Mouse (Mus musculus): ENCODE measurements around the gene Ppil4. TPM values are rescaled to one million over a fixed set of nuclear protein-coding genes. Genes with fewer than 3 reads are reported as not detected.

The Ppil4 gene
- total and polyA plus RNA-seq, 2 experiments from 2014 or later, result 49.6 to 50.2 TPM

DNA sequence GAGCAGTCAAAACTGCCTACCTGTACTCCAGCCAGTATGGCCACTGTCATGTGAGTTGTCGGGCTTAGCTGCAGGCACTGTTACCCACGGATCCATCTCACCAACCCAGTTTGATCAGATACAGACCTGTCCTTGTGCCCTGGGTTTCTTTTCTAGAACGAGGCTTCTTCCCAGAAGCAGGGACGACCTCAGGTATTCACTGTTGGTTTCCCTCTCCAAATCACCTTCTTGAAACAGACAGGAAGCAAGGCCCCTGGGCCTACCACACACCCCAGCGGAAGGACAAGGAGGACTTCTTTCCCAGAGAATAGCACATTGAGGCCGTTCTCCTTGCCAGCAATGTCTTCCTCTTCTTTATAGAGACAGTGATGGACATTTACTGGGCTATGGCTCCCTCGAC, 67.8 kb downstream of the Ppil4 start:
- Histone ChIP-seq H3K9ac (no peak overlapping the region), H3K4me1 (ENCODE audit: insufficient read depth) (no peaks in the 10 kb centered on the region), H3K27me3 (ENCODE audit: insufficient read depth, low read length) (no peaks in the 10 kb centered on the region), H3K9me3 (ENCODE audit: low read length) (no peaks in the 10 kb centered on the region), H3K36me3 (ENCODE audit: insufficient read depth) (no peaks in the 10 kb centered on the region), H3K4me2 (ENCODE audit: low read depth) (no peak overlapping the region), H3K27ac (ENCODE audit: low read depth, low read length) (no peak overlapping the region), H3K4me3 (ENCODE audit: low read depth, low read length) (no peak overlapping the region)
- DNase-seq (no peak), ATAC-seq (no peak)
- WGBS, result 92% methylated on average over 7 of the region's 7 CpGs
- no peak for TF ChIP-seq CTCF (IDR thresholded peaks at IDR 0.05; ENCODE audit: low read depth)

DNA sequence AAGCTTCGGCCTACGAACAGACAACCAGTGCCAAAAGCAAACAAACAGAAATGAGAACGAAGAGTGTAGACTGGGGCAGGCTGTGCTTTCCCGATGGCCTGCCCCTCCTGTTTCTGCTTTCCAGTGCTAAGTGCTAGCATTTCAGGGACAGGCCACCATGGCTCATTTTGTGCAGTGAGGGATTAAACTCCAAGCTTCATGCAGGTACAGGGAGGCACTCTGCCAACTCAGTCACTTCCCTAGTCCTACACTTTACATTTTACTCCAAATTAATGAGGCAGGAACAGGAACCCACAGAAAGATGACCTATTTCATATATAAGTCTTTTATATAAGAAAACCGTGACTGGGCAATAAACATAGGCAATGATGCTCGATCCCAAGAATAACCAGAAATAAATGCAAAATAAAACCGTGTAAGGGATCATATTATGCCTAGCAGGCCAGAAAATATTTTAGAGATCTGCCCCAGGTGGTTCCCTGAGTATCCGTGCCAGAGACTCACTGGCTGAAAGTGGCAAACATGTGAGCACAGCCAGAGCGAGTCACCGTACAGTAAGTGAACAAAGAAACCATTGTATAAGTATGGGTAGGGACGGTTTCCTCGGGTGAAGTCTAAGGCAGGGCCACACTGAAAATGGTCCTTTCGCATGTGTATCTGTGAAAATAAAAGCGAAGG, 68.7 kb downstream of the Ppil4 start:
- DNase-seq, result no peak
- no peaks in the 10 kb centered on the region for H3K36me3 ChIP-seq (ENCODE audit: insufficient read depth)
- no peaks in the 10 kb centered on the region for H3K27me3 ChIP-seq (ENCODE audit: insufficient read depth, low read length)
- no peak overlapping the region for H3K4me2 ChIP-seq (ENCODE audit: low read depth)
- no peak for ATAC-seq
- H3K9me3 ChIP-seq (ENCODE audit: low read length), result no peaks in the 10 kb centered on the region
- H3K4me3 ChIP-seq (ENCODE audit: low read depth, low read length), result no peak overlapping the region
- no peak overlapping the region for H3K9ac ChIP-seq
- H3K4me1 ChIP-seq (ENCODE audit: insufficient read depth), result no peaks in the 10 kb centered on the region
- H3K27ac ChIP-seq (ENCODE audit: low read depth, low read length), result no peak overlapping the region
- TF ChIP-seq CTCF (IDR thresholded peaks at IDR 0.05; ENCODE audit: low read depth), result no peak
- 70% methylated on average over 14 of the region's 14 CpGs for WGBS

DNA sequence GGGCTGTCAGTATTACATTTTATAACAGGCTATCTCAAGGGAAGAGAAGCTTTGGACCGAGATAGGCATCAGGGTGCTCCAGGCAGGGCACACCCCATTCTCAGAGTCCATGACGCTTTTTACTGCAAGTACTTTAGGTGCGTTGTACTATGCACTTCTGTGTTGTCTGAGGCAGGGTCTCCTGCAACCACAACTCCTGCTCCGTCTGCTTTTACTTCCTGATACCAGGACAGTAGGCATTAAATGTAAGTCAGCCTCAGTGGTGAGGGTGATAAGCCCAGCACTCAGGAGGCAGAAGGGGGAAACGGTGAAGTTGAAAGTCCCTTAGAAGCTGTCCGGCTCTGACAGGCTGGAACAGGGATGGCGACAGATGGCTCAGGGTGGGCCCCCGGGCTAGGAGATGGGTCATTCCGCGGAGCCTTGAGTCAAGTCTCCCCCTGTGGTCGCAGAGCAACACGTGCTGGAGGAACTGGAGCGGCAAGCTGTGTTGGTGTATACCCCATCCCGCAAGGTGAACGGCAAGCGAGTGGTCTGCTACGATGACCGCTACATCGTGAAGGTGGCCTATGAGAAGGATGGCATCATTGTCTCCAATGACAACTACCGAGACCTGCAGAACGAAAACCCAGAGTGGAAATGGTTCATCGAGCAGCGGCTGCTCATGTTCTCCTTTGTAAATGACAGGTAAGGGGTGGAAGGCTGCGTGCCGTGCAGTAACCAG, 69.4 kb downstream of the Ppil4 start:
- ATAC-seq (no peak), DNase-seq (no peak)
- no peaks in the 10 kb centered on the region for H3K4me1 ChIP-seq (ENCODE audit: insufficient read depth)
- H3K9me3 ChIP-seq (ENCODE audit: low read length), result no peaks in the 10 kb centered on the region
- H3K36me3 ChIP-seq (ENCODE audit: insufficient read depth), result no peaks in the 10 kb centered on the region
- no peaks in the 10 kb centered on the region for H3K27me3 ChIP-seq (ENCODE audit: insufficient read depth, low read length)
- H3K27ac ChIP-seq (ENCODE audit: low read depth, low read length), result no peak overlapping the region
- no peak overlapping the region for H3K4me2 ChIP-seq (ENCODE audit: low read depth)
- 94% methylated on average over 25 of the region's 25 CpGs for WGBS
- TF ChIP-seq CTCF (IDR thresholded peaks at IDR 0.05; ENCODE audit: low read depth), result no peak
- H3K4me3 ChIP-seq (ENCODE audit: low read depth, low read length), result no peak overlapping the region
- H3K9ac ChIP-seq, result no peak overlapping the region

DNA sequence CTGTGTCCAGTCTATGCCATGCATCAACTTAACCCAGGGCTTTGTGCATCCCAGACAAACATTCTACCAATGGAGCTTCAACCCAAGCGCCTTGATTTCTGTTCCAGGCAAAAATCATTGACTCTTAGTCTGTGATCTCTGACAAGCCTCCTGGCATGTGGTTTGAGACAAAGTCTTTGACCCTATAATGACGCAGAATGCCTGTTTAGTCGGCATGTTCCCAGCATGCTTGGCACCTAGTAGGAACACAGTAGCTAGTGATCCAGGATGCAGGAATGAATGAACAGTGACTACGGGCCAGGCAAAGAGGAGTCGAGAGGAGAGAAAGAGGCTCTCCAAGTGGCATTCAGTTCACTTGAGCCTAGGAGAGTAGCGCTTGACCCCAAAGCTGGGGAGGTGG, 70.7 kb downstream of the Ppil4 start:
- H3K9ac ChIP-seq, result no peak overlapping the region
- no peak for DNase-seq
- WGBS, result 96% methylated on average over 6 of the region's 6 CpGs

GRCm38 (mm10) chr10:7864184-7864583, 71.5 kb downstream of the Ppil4 start:
- ATAC-seq (no peak), DNase-seq (no peak)
- no peak for TF ChIP-seq CTCF (IDR thresholded peaks at IDR 0.05; ENCODE audit: low read depth)
- Histone ChIP-seq H3K9ac (no peak overlapping the region), H3K4me1 (ENCODE audit: insufficient read depth) (no peaks in the 10 kb centered on the region), H3K9me3 (ENCODE audit: low read length) (no peaks in the 10 kb centered on the region), H3K27me3 (ENCODE audit: insufficient read depth, low read length) (peaks cover 4% of the 10 kb centered on the region; the same call in 1 of the 2 replicates), H3K4me3 (ENCODE audit: low read depth, low read length) (no peak overlapping the region), H3K27ac (ENCODE audit: low read depth, low read length) (no peak overlapping the region), H3K36me3 (ENCODE audit: insufficient read depth) (no peaks in the 10 kb centered on the region), H3K4me2 (ENCODE audit: low read depth) (no peak overlapping the region)
- WGBS, result 76% methylated on average over 6 of the region's 6 CpGs

More for the DNA sequence above, 70.7 kb downstream of the Ppil4 start:
- ATAC-seq, result no peak
- Histone ChIP-seq H3K27me3 (ENCODE audit: insufficient read depth, low read length) (peaks cover 4% of the 10 kb centered on the region; the same call in 1 of the 2 replicates), H3K4me2 (ENCODE audit: low read depth) (no peak overlapping the region), H3K36me3 (ENCODE audit: insufficient read depth) (no peaks in the 10 kb centered on the region), H3K9me3 (ENCODE audit: low read length) (no peaks in the 10 kb centered on the region), H3K27ac (ENCODE audit: low read depth, low read length) (no peak overlapping the region), H3K4me3 (ENCODE audit: low read depth, low read length) (no peak overlapping the region), H3K4me1 (ENCODE audit: insufficient read depth) (no peaks in the 10 kb centered on the region)
- TF ChIP-seq CTCF (IDR thresholded peaks at IDR 0.05; ENCODE audit: low read depth), result no peak

- no peak for ATAC-seq
- DNase-seq, result no peak
- H3K9ac ChIP-seq, result no peak overlapping the region
- peaks cover 4% of the 10 kb centered on the region; the same call in 1 of the 2 replicates for H3K27me3 ChIP-seq (ENCODE audit: insufficient read depth, low read length)
- H3K9me3 ChIP-seq (ENCODE audit: low read length), result no peaks in the 10 kb centered on the region
- no peak overlapping the region for H3K4me3 ChIP-seq (ENCODE audit: low read depth, low read length)
- H3K27ac ChIP-seq (ENCODE audit: low read depth, low read length), result no peak overlapping the region
- no peak for TF ChIP-seq CTCF (IDR thresholded peaks at IDR 0.05; ENCODE audit: low read depth)
- H3K4me1 ChIP-seq (ENCODE audit: insufficient read depth), result no peaks in the 10 kb centered on the region
- no peak overlapping the region for H3K4me2 ChIP-seq (ENCODE audit: low read depth)
- WGBS, result 57% methylated on average over 3 of the region's 3 CpGs
- H3K36me3 ChIP-seq (ENCODE audit: insufficient read depth), result no peaks in the 10 kb centered on the region
Measured at GRCm38 (mm10) chr10:7864806-7865205, 72.1 kb downstream of the Ppil4 start.
